Mouse (Mus musculus): ENCODE data around the gene Ccdc59. TPM values are rescaled to one million over a fixed set of nuclear protein-coding genes. Genes with fewer than 3 reads are reported as not detected.

Ccdc59 gene
- polyA plus RNA-seq (2015; fragmentation: Nextera tagmentation; extraction: Ambion mirVana) = 53.4 and 60.1 TPM in 2 replicates

- peak; percentile 99 for ATAC-seq
- Histone ChIP-seq H3K4me1 (peaks cover 19% of the 10 kb centered on the region; the same call in 1 of the 2 replicates), H3K27me3 (no peaks in the 10 kb centered on the region), H3K36me3 (ENCODE audit: poor library complexity, severe bottlenecking) (peaks cover 31% of the 10 kb centered on the region), H3K9ac (peak within 1 kb of the TSS; percentile 82), H3K27ac (peak within 1 kb of the TSS; percentile 95), H3K9me3 (replicated peaks) (no peaks in the 10 kb centered on the region), H3K4me3 (peak within 1 kb of the TSS; percentile 68), H3K4me2 (peak within 1 kb of the TSS; percentile 77)
- WGBS = under 1% methylated on average over 77 of the region's 90 CpGs
Observed at GRCm38 (mm10) chr10:105840928-105841888, at the start of gene Ccdc59, which contains the start of gene Mettl25. TSS of gene Ccdc59 (plus strand) at chr10:105841067. TSS of gene Mettl25 (minus strand) at chr10:105841380.

GRCm38 (mm10) chr10:105793776-105794552 is 46.9 kb upstream of the Ccdc59 start:
- Histone ChIP-seq H3K27ac (no peak overlapping the region), H3K4me2 (no peak overlapping the region), H3K4me3 (no peak overlapping the region), H3K4me1 (peaks cover 4% of the 10 kb centered on the region; the same call in 1 of the 2 replicates), H3K36me3 (ENCODE audit: poor library complexity, severe bottlenecking) (peaks cover 17% of the 10 kb centered on the region; the same call in 1 of the 2 replicates), H3K9ac (no peak overlapping the region), H3K27me3 (no peaks in the 10 kb centered on the region), H3K9me3 (replicated peaks) (no peaks in the 10 kb centered on the region)
- WGBS = 78% methylated on average over 15 of the region's 15 CpGs
- ATAC-seq = no peak

DNA sequence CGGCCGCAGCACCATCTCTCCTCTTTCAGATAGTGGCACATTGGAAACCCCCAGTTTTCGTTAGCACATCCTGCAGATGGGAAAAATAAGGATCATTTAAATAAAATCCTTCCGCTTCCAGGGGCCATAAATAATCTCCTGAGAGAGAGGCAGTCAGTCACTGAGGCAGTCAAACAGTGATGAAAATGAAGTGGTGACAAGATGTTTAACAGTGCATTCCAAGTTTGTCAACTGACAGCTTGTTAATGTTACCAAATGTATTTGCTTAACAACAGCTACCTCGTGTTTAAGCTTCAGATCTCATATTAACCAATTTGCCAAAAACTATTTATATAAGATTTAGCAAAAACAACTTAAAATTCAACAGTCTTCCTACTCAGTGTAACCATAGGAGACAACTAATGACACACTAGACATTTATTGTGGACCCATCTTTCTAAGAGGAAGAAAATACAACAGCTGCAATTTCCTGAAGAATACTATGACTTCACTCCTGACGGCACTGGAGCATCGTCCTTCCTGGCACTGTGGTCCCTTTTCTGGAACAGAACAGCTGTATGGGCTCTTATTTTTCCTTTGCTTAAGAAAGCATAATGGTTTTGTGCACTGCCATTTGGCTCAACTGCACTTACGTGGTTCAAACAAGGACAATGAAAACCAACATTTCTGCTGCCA is 43.5 kb upstream of the Ccdc59 start:
- no peak overlapping the region for H3K4me2 ChIP-seq
- no peaks in the 10 kb centered on the region for H3K4me1 ChIP-seq
- ATAC-seq = peak; percentile 50; the same call in 1 of the 2 replicates
- WGBS = 81% methylated on average over 8 of the region's 8 CpGs
- no peak overlapping the region for H3K27ac ChIP-seq
- H3K4me3 ChIP-seq = no peak overlapping the region
- H3K9me3 ChIP-seq (replicated peaks) = no peaks in the 10 kb centered on the region
- no peak overlapping the region for H3K9ac ChIP-seq
- peaks cover 9% of the 10 kb centered on the region; the same call in 1 of the 2 replicates for H3K36me3 ChIP-seq (ENCODE audit: poor library complexity, severe bottlenecking)
- H3K27me3 ChIP-seq = no peaks in the 10 kb centered on the region

DNA sequence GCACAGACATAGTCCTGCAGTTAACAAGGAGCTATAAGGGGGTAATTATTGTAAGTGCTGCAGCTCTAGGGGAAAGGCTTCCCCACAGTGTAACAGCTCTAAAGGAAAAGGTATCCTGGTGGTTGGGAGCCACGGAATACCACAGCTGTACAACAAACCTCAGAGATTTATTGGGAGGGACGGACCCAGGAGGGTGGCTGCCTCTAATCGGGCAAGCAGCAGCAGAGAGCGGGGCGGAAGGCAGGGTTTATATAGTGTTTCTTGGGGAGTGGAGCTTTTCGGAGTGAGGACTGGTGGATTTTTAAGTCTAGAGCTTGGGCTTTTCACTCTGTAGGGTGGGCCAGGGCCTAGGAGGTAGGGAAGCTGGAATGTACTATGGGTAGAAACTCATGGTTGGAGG is 39.7 kb upstream of the Ccdc59 start:
- no peaks in the 10 kb centered on the region for H3K36me3 ChIP-seq (ENCODE audit: poor library complexity, severe bottlenecking)
- H3K4me3 ChIP-seq = no peak overlapping the region
- H3K9ac ChIP-seq = no peak overlapping the region
- no peaks in the 10 kb centered on the region for H3K4me1 ChIP-seq
- no peak overlapping the region for H3K27ac ChIP-seq
- H3K27me3 ChIP-seq = no peaks in the 10 kb centered on the region
- WGBS = 79% methylated on average over 6 of the region's 6 CpGs
- no peak overlapping the region for H3K4me2 ChIP-seq
- ATAC-seq = no peak
- no peaks in the 10 kb centered on the region for H3K9me3 ChIP-seq (replicated peaks)

- H3K36me3 ChIP-seq (ENCODE audit: poor library complexity, severe bottlenecking) = no peaks in the 10 kb centered on the region
- no peaks in the 10 kb centered on the region for H3K9me3 ChIP-seq (replicated peaks)
- WGBS = 94% methylated on average over 6 of the region's 6 CpGs
- H3K27ac ChIP-seq = no peak overlapping the region
- no peak overlapping the region for H3K9ac ChIP-seq
- no peak for ATAC-seq
- H3K4me2 ChIP-seq = no peak overlapping the region
- H3K4me1 ChIP-seq = no peaks in the 10 kb centered on the region
- H3K27me3 ChIP-seq = no peaks in the 10 kb centered on the region
- no peak overlapping the region for H3K4me3 ChIP-seq
Observed at GRCm38 (mm10) chr10:105802132-105802531, 38.7 kb upstream of the Ccdc59 start.

DNA sequence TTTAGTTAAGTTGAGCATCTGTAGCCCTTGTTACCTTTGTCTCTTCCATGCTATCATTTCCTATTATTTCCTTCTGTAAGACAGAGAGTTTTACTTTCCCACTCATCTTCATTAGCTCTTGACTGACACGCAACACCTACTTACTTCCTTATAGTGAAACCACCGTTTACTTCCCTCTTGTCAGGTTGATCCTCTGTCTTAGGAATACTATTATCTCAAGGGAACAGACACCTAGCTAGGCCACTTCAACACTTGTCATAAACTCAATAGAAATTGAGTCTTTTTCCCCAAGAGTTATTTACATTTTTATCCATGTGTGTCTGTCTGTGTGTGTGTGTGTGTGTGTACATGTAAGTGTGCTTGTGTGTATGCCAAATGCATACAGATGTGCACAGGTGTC is 37.4 kb upstream of the Ccdc59 start:
- H3K27ac ChIP-seq = no peak overlapping the region
- H3K4me2 ChIP-seq = no peak overlapping the region
- H3K4me1 ChIP-seq = no peaks in the 10 kb centered on the region
- H3K9me3 ChIP-seq (replicated peaks) = no peaks in the 10 kb centered on the region
- no peak overlapping the region for H3K4me3 ChIP-seq
- H3K9ac ChIP-seq = no peak overlapping the region
- H3K27me3 ChIP-seq = no peaks in the 10 kb centered on the region
- no peak for ATAC-seq
- no peaks in the 10 kb centered on the region for H3K36me3 ChIP-seq (ENCODE audit: poor library complexity, severe bottlenecking)
- 92% methylated on average over 2 of the region's 2 CpGs for WGBS

GRCm38 (mm10) chr10:105806259-105807010 is 34.4 kb upstream of the Ccdc59 start:
- H3K27ac ChIP-seq = no peak overlapping the region
- H3K9ac ChIP-seq = no peak overlapping the region
- 93% methylated on average over 7 of the region's 7 CpGs for WGBS
- H3K27me3 ChIP-seq = no peaks in the 10 kb centered on the region
- ATAC-seq = no peak
- no peak overlapping the region for H3K4me3 ChIP-seq
- no peak overlapping the region for H3K4me2 ChIP-seq
- H3K4me1 ChIP-seq = no peaks in the 10 kb centered on the region
- H3K36me3 ChIP-seq (ENCODE audit: poor library complexity, severe bottlenecking) = no peaks in the 10 kb centered on the region
- H3K9me3 ChIP-seq (replicated peaks) = no peaks in the 10 kb centered on the region

- peak; percentile 66; the same call in 1 of the 2 replicates for ATAC-seq
- Histone ChIP-seq H3K27me3 (no peaks in the 10 kb centered on the region), H3K9me3 (replicated peaks) (no peaks in the 10 kb centered on the region), H3K9ac (no peak overlapping the region), H3K4me3 (no peak overlapping the region), H3K4me1 (no peaks in the 10 kb centered on the region), H3K27ac (no peak overlapping the region), H3K36me3 (ENCODE audit: poor library complexity, severe bottlenecking) (no peaks in the 10 kb centered on the region), H3K4me2 (no peak overlapping the region)
- 58% methylated on average over 10 of the region's 10 CpGs for WGBS
Observed at GRCm38 (mm10) chr10:105834627-105835228, 6.1 kb upstream of the Ccdc59 start.

GRCm38 (mm10) chr10:105842574-105842973 is 1.7 kb downstream of the Ccdc59 start:
- Histone ChIP-seq H3K9me3 (replicated peaks) (no peaks in the 10 kb centered on the region), H3K4me3 (peak overlapping the region; percentile 68), H3K27me3 (no peaks in the 10 kb centered on the region), H3K9ac (no peak overlapping the region), H3K27ac (no peak overlapping the region), H3K4me2 (peak overlapping the region; percentile 77), H3K36me3 (ENCODE audit: poor library complexity, severe bottlenecking) (peaks cover 43% of the 10 kb centered on the region), H3K4me1 (peaks cover 19% of the 10 kb centered on the region; the same call in 1 of the 2 replicates)
- no peak for ATAC-seq
- 86% methylated on average over 7 of the region's 7 CpGs for WGBS

GRCm38 (mm10) chr10:105850286-105850685 is 9.4 kb downstream of the Ccdc59 start:
- WGBS = 89% methylated on average over 5 of the region's 5 CpGs
- H3K9ac ChIP-seq = no peak overlapping the region
- ATAC-seq = 0 out of 2 replicates have a peak, but pooled peaks have one; percentile 16
- no peaks in the 10 kb centered on the region for H3K9me3 ChIP-seq (replicated peaks)
- peaks cover 55% of the 10 kb centered on the region for H3K36me3 ChIP-seq (ENCODE audit: poor library complexity, severe bottlenecking)
- no peaks in the 10 kb centered on the region for H3K27me3 ChIP-seq
- no peak overlapping the region for H3K27ac ChIP-seq
- H3K4me2 ChIP-seq = no peak overlapping the region
- H3K4me3 ChIP-seq = no peak overlapping the region
- H3K4me1 ChIP-seq = no peaks in the 10 kb centered on the region

GRCm38 (mm10) chr10:105851136-105851535 is 10.3 kb downstream of the Ccdc59 start:
- Histone ChIP-seq H3K36me3 (ENCODE audit: poor library complexity, severe bottlenecking) (peaks cover 46% of the 10 kb centered on the region), H3K27ac (no peak overlapping the region), H3K4me3 (no peak overlapping the region), H3K9ac (no peak overlapping the region), H3K4me1 (no peaks in the 10 kb centered on the region), H3K27me3 (no peaks in the 10 kb centered on the region), H3K9me3 (replicated peaks) (no peaks in the 10 kb centered on the region), H3K4me2 (no peak overlapping the region)
- no peak for ATAC-seq
- 74% methylated on average over 4 of the region's 4 CpGs for whole genome bisulfite sequencing
